Mouse (Mus musculus) bone marrow, adult 2 months (tissue): Measurements from ENCODE around the gene Itsn2. TPM values are rescaled to one million over a fixed set of nuclear protein-coding genes. Genes with fewer than 3 reads are reported as not detected.

Experiments
- H3K27ac ChIP-seq: fragments of 200-500 bp; 2 replicates; pipeline ENCODE4 v1.5.1; 2012; ENCODE audit warnings: low read depth, mild to moderate bottlenecking, control low read depth, inconsistent platforms, low read length; ENCODE audit not compliant: control insufficient read depth, poor library complexity, insufficient read depth
- H3K4me1 ChIP-seq: fragments of 200-500 bp; 2 replicates; pipeline ENCODE4 v1.6.1; 2011; ENCODE audit warnings: low read length; ENCODE audit not compliant: control insufficient read depth, insufficient read depth
- H3K4me3 ChIP-seq: fragments of 200-500 bp; replicated peaks from 2 replicates; pipeline ENCODE3; 2011; ENCODE audit warnings: mild to moderate bottlenecking, low read depth, low read length, control low read depth; ENCODE audit not compliant: control insufficient read depth
- CTCF ChIP-seq: fragments of 200-500 bp; IDR thresholded peaks from 2 replicates; pipeline ENCODE4 v1.5.1; 2011; ENCODE audit warnings: low read length, control low read depth; ENCODE audit not compliant: control insufficient read depth, insufficient read depth
- POLR2A ChIP-seq: fragments of 200-500 bp; IDR thresholded peaks from 2 replicates; pipeline ENCODE4 v1.6.1; 2011; ENCODE audit warnings: low read depth, mild to moderate bottlenecking, control low read depth, low read length, borderline replicate concordance; ENCODE audit not compliant: control insufficient read depth
- WGBS: fragments of 180-500 bp; shearing (Covaris S2); methylation state at CpG from one replicate; pipeline ENCODE4 v1.1.7; 2018; 5-methylcytosine and 5-hydroxymethylcytosine counted together
- polyA plus RNA-seq: library from polyadenylated mRNA; stranded (reverse); fragments of >200 nt; gene quantifications from 2 replicates; pipeline ENCODE4 v1.2.4, GENCODE M21; 2011; ENCODE audit warnings: low replicate concordance; ENCODE audit not compliant: missing spikeins, insufficient read depth, insufficient read length

Itsn2 gene
- polyA plus RNA-seq, 1 experiment = 57.3 TPM

DNA sequence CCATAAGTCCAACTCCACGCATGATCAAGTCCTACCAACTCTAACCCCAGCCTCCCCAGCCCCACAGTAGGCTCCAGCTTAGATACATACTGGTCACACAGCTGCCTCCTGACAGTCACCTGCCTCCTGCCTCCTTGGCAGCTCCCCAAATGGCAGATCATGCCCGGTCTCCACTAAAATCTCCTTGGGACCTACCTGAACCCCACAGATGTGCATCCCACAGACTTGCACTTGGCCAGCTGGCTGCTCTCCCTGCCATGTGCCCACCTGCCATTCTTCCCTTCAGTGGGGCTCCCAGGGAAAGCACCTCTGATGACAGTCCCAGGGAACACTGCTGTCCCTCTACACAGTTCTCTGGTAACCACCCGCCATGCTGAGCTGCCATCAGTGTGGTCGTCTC is 115.9 kb downstream of the Itsn2 start:
- Histone ChIP-seq H3K4me3 (no peak overlapping the region), H3K4me1 (no peaks in the 10 kb centered on the region), H3K27ac (no peak overlapping the region)
- 88% methylated on average over 4 of the region's 4 CpGs for WGBS
- no peak for TF ChIP-seq CTCF
- TF ChIP-seq POLR2A = no peak

DNA sequence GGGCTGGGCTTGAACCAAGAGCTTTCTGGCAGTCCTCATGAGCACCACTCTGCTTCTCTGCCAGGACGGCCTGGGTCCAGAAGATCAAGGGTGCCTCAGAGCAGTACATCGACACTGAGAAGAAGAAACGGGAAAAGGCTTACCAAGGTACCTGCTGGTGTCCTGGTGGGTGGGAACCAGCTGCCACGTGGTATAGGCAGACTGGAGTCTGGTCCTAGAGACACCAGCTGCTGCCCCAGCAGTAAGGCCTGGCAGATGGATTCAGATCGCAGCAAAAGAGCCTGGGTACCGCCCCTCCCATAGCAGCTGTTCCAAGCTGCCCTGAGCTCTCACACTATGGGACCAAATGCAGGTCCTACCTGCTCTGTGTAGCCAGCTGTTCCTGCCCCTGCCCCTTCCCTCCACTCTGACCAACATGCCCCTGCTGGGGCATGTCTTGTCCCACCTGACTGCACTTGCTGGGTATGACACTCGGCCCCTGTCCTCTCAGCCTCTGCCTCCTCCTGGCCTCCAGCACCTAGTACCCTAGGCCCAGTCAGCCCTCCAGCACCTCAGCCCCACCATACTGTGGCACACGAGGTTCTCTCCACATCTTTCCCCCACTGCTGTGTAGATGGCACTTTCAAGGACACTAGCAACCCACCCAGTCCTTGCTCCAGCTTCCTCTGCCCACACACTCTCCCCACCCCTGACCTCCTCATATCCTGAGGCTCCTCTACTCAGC is 116.6 kb downstream of the Itsn2 start:
- H3K27ac ChIP-seq = no peak overlapping the region
- WGBS = 82% methylated on average over 8 of the region's 8 CpGs

DNA sequence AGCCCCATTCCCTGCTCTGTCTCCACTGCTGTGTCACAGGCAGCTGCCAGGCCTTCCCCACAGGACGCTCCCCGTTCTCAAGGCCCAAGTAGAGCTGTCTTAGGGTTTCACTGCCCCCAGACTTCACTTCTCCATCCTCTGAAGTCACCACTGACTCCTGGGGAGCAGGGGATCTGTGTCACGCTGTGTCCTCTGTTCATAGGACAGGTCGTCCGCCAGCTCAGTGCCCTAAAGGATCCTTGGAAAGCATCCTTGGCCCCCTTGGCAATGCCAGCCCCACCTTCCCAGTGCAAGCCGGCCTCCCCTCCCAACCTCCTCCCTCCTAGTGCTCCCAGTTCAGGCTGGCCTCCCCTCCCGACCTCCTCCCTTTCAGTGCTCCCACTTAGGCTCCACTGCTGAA is 117.5 kb downstream of the Itsn2 start:
- no peak for TF ChIP-seq POLR2A
- no peak for TF ChIP-seq CTCF

More for the DNA sequence above, 116.6 kb downstream of the Itsn2 start:
- Histone ChIP-seq H3K4me1 (no peaks in the 10 kb centered on the region), H3K4me3 (no peak overlapping the region)
- TF ChIP-seq CTCF (no peak), POLR2A (no peak)

DNA sequence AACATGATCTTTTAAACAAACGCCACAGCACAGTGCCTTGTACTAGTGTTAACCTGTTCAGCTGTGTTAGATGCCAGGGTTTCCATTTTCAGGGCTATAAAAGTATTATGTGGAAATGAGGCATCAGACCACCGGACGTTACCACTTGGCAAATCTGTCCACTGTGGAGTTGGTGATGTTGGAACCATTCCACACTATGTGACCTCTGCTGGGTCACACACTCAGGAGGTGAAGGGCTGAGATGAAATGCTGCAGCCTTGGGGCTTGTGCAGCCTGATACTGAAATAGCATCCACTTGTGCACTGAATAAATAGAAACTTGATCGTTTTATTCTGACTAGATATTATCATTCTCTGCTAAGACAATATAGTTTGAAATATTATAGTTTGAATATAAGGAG is 120.9 kb downstream of the Itsn2 start:
- H3K4me3 ChIP-seq = no peak overlapping the region
- H3K4me1 ChIP-seq = no peaks in the 10 kb centered on the region
- 89% methylated on average over 4 of the region's 4 CpGs for WGBS
- TF ChIP-seq CTCF (no peak), POLR2A (no peak)
- no peak overlapping the region for H3K27ac ChIP-seq

More for the DNA sequence above, 117.5 kb downstream of the Itsn2 start:
- H3K27ac ChIP-seq = no peak overlapping the region
- WGBS = 90% methylated on average over 7 of the region's 7 CpGs
- no peaks in the 10 kb centered on the region for H3K4me1 ChIP-seq
- no peak overlapping the region for H3K4me3 ChIP-seq

DNA sequence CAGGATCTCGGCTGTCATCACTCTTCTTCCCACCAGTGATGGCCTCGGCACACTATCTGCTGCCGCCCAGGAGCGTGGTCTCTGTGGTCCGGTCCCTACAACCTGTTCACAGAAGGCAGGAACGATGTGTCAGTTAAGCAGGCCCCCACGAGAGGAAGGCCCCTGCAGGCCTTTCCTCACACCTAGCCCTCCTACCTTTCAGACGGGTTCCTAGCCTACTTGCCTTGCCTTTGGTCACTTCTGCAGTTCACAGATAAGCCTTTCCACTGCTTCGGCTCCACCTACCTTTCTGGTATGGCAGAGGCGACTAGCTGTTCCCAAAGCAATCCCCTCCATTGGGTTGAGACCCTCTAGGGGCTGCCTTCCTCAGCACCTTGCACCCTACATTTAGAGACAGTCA is 123.2 kb downstream of the Itsn2 start:
- 68% methylated on average over 10 of the region's 10 CpGs for WGBS
- no peak overlapping the region for H3K4me3 ChIP-seq

DNA sequence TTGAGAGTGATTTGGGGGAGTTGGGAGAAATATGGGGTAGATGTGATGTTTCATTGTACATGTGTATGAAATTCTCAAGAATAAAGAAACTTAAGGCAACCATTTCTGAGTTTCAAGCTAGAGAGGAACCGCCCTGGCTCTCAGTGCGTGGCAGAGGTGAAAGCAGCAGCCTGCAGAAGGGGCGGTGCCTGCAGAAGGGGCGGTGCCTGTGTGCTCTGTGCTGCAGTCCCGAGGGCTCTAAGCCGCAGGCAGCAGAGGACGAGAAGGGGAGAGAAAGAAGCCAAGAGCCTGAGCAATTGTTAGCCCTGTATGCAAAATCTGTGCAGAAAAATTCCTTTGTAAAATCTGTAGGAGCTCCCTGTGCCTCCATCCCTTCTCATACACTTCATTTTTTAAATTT is 125.0 kb downstream of the Itsn2 start:
- 0% methylated on average over 7 of the region's 7 CpGs for WGBS
- no peak overlapping the region for H3K27ac ChIP-seq
- TF ChIP-seq CTCF (no peak), POLR2A (no peak)
- no peak overlapping the region for H3K4me3 ChIP-seq
- H3K4me1 ChIP-seq = no peaks in the 10 kb centered on the region

More for the DNA sequence above, 123.2 kb downstream of the Itsn2 start:
- TF ChIP-seq POLR2A (no peak), CTCF (no peak)
- Histone ChIP-seq H3K4me1 (no peaks in the 10 kb centered on the region), H3K27ac (no peak overlapping the region)

DNA sequence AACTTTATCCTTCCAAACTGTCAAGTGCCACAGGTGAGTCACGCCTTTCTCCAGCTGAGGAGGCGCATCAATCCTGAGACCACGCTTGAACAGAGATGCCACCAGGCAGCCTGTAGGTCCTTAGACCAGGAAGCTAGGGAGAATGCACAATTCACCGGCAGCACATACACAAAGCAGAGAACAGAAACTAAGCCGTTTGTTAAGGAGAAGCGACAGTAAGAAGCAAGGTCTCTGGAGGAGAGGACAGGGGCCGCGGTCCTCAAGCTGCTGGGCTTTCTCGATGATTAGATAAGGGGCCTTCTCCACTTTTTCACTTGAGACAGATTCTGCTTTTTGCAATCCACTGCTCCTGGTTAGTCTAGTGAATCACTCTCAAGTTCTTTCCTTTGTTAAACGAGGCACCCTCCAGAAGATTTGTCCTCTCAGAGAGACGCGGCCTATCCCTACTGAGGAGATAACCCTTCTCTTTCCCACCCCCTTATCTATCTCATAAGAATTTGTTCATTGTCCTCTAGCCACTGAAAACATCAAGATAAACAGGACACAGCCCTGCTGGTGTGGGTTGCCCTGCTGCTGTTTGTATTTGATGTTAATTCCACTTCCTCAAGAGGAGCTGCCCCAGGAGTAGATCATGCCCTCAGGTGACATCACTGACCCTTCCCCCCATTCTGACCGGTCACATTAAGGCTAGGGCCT is 126.8 kb downstream of the Itsn2 start:
- H3K4me3 ChIP-seq = no peak overlapping the region
- no peaks in the 10 kb centered on the region for H3K4me1 ChIP-seq

DNA sequence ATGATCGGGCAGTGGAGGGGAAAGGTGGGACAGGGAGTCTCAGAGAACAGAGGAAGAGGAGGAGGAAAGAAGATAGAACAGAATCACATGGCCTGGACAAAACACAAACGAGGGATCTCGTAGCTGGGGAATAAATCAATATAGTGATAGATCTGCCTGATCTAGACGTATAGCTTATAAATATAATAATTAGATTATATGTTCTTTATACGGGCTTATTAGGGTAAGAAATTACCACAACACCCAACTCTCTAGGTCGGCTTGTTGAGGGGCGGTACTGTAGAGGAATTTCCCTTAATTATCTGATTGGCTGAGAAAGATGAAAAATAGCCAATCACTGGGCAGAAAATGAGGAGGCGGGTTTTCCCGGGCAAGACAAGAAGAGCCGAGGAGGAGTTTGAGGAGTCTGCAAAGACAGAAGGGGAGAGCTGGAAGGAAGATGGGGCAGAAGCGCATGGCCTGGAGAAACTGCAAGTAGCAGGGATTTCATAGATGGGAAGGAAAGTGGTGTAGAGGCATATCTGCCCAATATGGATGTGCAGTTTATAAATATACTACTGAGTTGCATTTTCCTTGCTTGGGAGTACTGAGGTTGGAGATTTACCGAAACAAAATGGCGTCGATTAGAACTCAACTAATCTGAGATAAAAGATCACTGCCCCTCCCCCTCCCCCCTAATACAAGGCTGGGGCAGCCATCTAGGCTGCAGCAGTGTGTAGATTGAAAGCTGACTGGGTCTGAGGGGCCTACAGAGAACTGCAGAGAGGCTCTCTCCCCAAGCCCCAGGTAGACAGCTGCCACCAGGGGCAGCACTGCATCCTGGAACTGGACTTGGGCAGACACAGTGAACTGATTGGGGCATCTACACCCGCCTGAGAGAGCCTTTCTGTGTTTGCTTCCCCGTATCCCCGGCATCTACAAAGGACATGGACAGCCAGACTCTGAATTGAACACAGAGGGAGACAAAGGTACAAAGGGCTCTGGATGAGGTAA is 127.6 kb downstream of the Itsn2 start:
- H3K4me3 ChIP-seq = no peak overlapping the region
- 70% methylated on average over 17 of the region's 17 CpGs for WGBS
- no peaks in the 10 kb centered on the region for H3K4me1 ChIP-seq
- TF ChIP-seq CTCF (peak; percentile 40; the same call in 1 of the 2 replicates), POLR2A (no peak)
- H3K27ac ChIP-seq = no peak overlapping the region

More for the DNA sequence above, 126.8 kb downstream of the Itsn2 start:
- 43% methylated on average over 13 of the region's 13 CpGs for WGBS
- no peak overlapping the region for H3K27ac ChIP-seq
- no peak for TF ChIP-seq CTCF
- no peak for TF ChIP-seq POLR2A
